Mouse (Mus musculus): ENCODE measurements at regions not wholly inside any gene's neighbourhood (a gene's known extent, or its start where the extent isn't known, plus 50 kb on each side); places are given as distances from the start of the nearest gene placed in this dataset.

- DNase-seq (ENCODE audit: low spot score), result no peak
Measured at GRCm38 (mm10) chr19:16075512-16076086, 57.0 kb upstream of the Gnaq start.

- no peak for DNase-seq (ENCODE audit: low spot score)
Measured at GRCm38 (mm10) chr19:16075026-16075425, 57.6 kb upstream of the Gnaq start.

- DNase-seq (ENCODE audit: low spot score), result no peak
Measured at GRCm38 (mm10) chr19:16067314-16067713, 65.3 kb upstream of the Gnaq start.

- no peak for DNase-seq (ENCODE audit: low spot score)
Measured at GRCm38 (mm10) chr19:16064911-16065310, 67.7 kb upstream of the Gnaq start.

- peak; percentile 94 for DNase-seq (ENCODE audit: low spot score)
Measured at GRCm38 (mm10) chr19:16063916-16064580, 68.6 kb upstream of the Gnaq start.

- no peak for DNase-seq (ENCODE audit: low spot score)
Measured at GRCm38 (mm10) chr19:16063533-16063915, 69.1 kb upstream of the Gnaq start.

- no peak for DNase-seq (ENCODE audit: low spot score)
Measured at GRCm38 (mm10) chr19:16061821-16062220, 70.8 kb upstream of the Gnaq start.

- no peak for DNase-seq (ENCODE audit: low spot score)
Measured at GRCm38 (mm10) chr19:16059026-16059425, 73.6 kb upstream of the Gnaq start.

GRCm38 (mm10) chr19:16050220-16051055, 65.6 kb upstream of the Cep78 start:
- DNase-seq (ENCODE audit: low spot score), result peak; percentile 31

GRCm38 (mm10) chr19:16049646-16050045, 64.9 kb upstream of the Cep78 start:
- no peak for DNase-seq (ENCODE audit: low spot score)

- DNase-seq (ENCODE audit: low spot score), result no peak
Measured at GRCm38 (mm10) chr19:16046977-16047376, 62.2 kb upstream of the Cep78 start.

- no peak for DNase-seq (ENCODE audit: low spot score)
Measured at GRCm38 (mm10) chr19:16045261-16045660, 60.5 kb upstream of the Cep78 start.

GRCm38 (mm10) chr19:16044169-16044568, 59.4 kb upstream of the Cep78 start:
- no peak for DNase-seq (ENCODE audit: low spot score)

- no peak for DNase-seq (ENCODE audit: low spot score)
Measured at GRCm38 (mm10) chr19:16043007-16043406, 58.2 kb upstream of the Cep78 start.

GRCm38 (mm10) chr19:16041891-16042290, 57.1 kb upstream of the Cep78 start:
- DNase-seq (ENCODE audit: low spot score), result no peak

GRCm38 (mm10) chr19:16037806-16038205, 53.0 kb upstream of the Cep78 start:
- no peak for DNase-seq (ENCODE audit: low spot score)

All from retina, embryonic 14.5 days (tissue).